Mouse (Mus musculus) heart, postnatal 25 days (tissue): ENCODE measurements around the gene Fam189a2. TPM values are rescaled to one million over a fixed set of nuclear protein-coding genes. Genes with fewer than 3 reads are reported as not detected.

Experiments used
- DNase-seq: peaks from one replicate; pipeline ENCODE4 v3.0.0; 2022; ENCODE audit warnings: low spot score
- intact Hi-C: fragments of 180-260 bp; cut with DNase I; formaldehyde crosslinking; loops from one replicate; pipeline ENCODE4 v1.15.1; 2025
- total RNA-seq, 2 experiments: library from RNA; stranded (reverse); gene quantifications; 2 replicates each; pipeline ENCODE4 v1.2.3; 2021

Gene Fam189a2
- total RNA-seq, 2 experiments from 2014 or later: 49.6 to 53.1 TPM

GRCm38 (mm10) chr19:23956299-23956975 is 74.4 kb downstream of the Fam189a2 start:
- intact Hi-C loops: loop anchor here (5.0 kb wide), 1 partner anchor 379 kb away; no protein-coding TSS in a partner anchor
- no peak for DNase-seq

DNA sequence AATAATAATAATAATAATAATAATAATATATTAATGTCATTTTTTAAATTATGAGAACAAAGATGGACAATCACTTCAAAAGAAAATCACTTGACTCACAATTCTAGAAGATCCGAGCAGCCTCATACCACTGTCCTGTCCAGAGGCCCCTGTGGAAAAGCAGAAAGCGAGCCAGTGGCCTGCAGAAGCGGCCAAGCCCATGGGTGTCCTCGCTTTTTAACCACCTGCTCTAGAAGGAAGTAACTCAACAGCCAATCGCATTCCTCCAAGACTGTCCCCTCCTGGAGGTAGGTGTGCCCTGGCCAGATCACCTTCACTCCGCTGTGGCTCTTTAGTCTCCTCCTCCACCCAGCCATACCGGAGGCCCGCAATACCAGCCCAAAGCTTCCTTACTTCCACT is 75.4 kb downstream of the Fam189a2 start:
- intact Hi-C loops: loop anchor here (5.0 kb wide), 1 partner anchor 378 kb away; no protein-coding TSS in a partner anchor
- no peak for DNase-seq

DNA sequence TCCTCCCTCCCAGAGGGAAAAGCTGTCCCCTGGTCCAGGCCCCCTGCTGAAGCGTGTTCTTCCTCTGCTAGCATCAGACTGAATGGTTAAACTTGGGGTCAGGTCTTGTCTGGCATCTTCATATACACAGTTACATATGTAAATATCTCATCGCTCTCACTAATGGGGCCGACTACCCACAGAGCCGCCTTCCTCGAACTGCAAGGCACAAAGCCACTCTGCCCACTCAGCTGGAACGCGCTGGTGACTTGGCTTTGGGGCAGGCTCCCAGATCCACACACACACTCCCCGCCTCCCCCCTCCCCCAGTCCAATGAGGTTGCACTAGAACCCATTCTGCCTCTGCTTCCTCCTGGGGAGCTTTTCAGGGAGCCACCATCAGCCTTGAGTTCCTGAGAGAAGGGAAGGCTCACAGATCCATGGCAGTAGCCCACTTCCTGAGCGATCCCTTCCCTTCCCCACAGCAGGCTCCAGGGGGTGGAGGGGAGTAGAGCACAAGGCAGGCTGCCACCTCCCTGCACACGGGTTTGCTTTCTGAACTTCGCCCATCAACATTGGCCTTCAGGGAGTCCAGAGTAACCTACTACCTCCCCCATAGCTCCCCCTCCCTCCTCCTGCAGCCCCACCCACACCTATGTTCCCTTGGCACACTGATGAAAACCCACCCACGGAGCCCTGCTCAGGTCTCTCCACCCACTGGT is 82.4 kb downstream of the Fam189a2 start:
- no peak for DNase-seq
- intact Hi-C loops: no loop called here

DNA sequence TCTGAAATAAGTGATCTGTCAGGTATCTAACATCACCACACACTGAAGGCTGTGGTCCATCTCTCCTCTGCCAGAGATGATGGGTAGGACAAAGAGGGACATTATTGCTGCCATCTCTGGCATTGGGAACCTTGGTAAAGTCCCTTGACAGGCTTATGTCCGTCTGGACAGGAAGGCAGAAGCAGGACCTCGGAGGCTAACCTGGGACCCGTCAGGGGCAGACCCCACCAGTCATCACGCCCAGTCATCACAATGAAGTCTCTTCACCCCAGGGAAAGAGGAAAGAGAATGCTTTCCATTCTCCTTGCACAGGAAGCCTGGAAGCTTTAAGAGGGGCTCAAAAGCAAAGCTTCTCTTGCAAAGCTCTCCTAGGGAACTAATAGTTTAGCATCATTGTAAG is 82.9 kb downstream of the Fam189a2 start:
- intact Hi-C loops: no loop called here

GRCm38 (mm10) chr19:23946751-23947150 is 84.1 kb downstream of the Fam189a2 start:
- DNase-seq: no peak
- intact Hi-C loops: no loop called here

More for the DNA sequence above, 82.9 kb downstream of the Fam189a2 start:
- DNase-seq: no peak

- intact Hi-C loops: no loop called here
- no peak for DNase-seq
These were observed 84.7 kb downstream of the Fam189a2 start for GRCm38 (mm10) chr19:23946026-23946685.

DNA sequence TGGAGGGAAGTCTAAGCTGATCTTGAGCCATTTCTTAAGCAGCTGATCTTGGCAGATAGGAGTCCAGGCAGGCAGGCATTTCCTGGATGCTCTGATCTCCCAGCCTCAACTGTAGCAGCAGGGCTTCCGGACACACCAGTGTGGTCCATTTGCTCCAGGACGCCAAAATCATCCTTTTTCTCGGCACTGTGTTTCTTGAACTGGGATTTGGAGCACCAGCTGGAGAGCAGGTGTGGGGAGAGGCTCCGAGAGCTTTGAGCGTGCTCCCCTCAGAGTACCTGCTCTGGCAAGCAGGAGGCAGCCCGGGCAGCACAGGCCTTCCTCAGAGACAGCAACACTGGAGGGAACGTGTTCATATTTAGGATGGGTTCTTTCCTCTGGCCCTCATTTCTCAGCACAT is 87.9 kb downstream of the Fam189a2 start:
- DNase-seq: no peak
- intact Hi-C loops: no loop called here

- no peak for DNase-seq
- intact Hi-C loops: no loop called here
These were observed 89.3 kb downstream of the Fam189a2 start for GRCm38 (mm10) chr19:23941422-23941949.

DNA sequence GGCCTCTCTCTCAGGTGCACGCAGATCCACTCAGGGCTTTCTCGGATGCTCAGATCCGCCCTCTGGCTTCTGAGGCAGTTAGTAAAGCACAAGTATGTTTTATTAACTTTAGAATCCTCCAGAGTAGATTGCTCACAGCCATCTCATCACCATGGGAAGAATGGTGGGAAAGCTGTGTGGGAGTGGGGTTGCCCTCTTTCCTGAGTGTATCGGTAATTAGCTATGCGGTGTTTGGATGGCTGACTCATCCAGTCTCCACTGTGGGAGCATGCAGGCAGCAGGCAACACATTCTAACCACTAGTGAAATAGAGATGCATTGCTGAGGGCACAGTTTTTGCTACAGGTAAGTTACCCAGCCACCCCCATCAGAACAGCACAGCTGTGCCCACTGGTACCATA is 100.0 kb downstream of the Fam189a2 start:
- no peak for DNase-seq
- intact Hi-C loops: no loop called here

GRCm38 (mm10) chr19:23925541-23925940 is 105.3 kb downstream of the Fam189a2 start:
- intact Hi-C loops: no loop called here

DNA sequence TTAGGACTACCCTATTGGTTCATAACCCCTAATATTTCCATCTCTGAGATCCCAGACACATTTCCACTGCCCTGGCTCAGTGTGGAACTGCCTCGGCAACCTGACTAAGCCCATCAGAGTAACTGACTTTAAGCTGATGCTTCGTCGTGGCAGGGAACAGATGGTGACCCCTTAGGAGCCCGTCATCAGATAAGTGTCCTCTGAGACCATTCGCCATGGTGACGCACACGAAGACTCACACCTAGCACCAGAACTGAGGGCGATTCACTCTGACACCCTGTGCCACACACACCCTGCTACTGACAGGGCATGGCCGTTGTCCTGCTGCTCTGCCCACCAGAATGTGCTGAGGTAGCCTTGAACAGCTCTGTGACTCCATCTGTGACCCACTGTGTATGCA is 106.0 kb downstream of the Fam189a2 start:
- intact Hi-C loops: no loop called here

More at GRCm38 (mm10) chr19:23925541-23925940, 105.3 kb downstream of the Fam189a2 start:
- no peak for DNase-seq

DNA sequence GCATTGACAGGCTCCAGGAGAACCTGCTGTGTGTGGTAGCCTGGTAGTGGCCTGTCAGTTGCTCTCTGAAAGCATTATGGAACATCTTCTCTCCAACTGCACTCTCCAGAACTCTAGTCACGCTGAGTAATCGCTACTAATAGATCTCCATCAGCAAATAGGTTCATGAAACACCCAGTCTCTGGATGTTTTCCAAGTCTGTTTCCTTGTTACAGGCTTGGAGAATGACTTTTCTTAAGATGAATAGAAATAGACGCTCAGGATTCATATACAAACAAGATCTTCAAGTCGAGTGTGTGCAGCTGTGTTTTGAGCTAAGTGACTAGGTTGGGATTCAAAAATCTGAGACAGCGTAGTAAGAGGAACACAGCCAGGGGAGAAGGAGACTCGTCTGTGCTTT is 106.8 kb downstream of the Fam189a2 start:
- DNase-seq: no peak
- intact Hi-C loops: no loop called here

More for the DNA sequence above, 106.0 kb downstream of the Fam189a2 start:
- no peak for DNase-seq

Other genes with a start within 250 kb of the Fam189a2 start
- gene Tjp2, start 194.0 kb upstream of the Fam189a2 start, total RNA-seq: 10 to 100 TPM; 19.7 to 22.1 TPM
- gene Fxn, start 249.6 kb upstream of the Fam189a2 start, total RNA-seq: 10 to 100 TPM; 27.7 to 28.9 TPM